Mouse (Mus musculus): Measurements from ENCODE around the gene Gli3.

DNA sequence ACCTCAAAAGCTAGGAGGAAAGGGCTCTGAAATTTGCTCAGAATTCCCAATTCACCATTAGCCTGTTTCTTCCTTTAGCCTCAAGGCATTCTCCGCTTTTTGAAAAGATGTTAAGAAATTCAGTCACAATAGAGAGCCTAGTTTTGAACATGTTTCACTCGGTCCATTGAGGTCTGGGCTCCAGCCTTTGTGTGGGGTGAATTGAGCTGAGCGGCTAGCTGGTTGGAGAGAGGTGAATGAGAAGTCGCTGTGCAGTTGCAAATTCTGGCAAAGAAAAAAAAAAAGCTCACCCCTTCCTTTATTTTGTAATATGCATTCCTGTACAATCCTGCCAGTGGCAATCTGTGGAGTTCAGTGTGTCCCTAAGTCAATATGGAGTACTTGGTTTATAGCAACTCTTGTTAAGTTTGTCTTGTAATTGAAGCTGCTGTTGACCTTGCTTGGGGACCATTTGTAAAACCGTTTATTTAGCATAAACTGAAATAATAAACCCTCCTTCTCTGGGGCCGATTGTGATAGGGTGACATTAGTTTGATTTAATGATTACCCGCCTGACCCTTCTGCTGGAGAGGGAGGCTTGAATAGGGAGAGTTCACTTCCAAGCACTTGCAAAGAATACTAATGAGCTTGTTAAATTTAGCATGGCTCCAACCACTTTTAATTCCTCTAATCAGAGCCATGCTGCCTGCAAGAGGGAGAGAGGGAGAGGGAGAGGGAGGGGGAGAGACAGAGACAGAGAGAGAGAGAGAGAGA, 81.0 kb downstream of the Gli3 start:
- no peak for TF ChIP-seq CTCF (IDR thresholded peaks at IDR 0.05; ENCODE audit: low read depth)
- no peak for TF ChIP-seq EP300 (IDR thresholded peaks at IDR 0.05; ENCODE audit: low read depth)
